Mouse (Mus musculus) right cerebral cortex, postnatal 10 days (tissue): ENCODE measurements around the gene Gm3629.
A peak's percentile ranks its signal among the peaks of the same experiment; 100 is the strongest.
"Not testable (repeated sequence)": the region's sequence is repeated elsewhere in the genome, so short reads cannot be mapped to it uniquely, and the experiment has no call there.

Experiments
- DNase-seq, 2 experiments: peaks; one replicate each; pipeline ENCODE4 v3.0.0; 2021; ENCODE audit warnings: low spot score in 2 of 2

Gene Gm3629

DNA sequence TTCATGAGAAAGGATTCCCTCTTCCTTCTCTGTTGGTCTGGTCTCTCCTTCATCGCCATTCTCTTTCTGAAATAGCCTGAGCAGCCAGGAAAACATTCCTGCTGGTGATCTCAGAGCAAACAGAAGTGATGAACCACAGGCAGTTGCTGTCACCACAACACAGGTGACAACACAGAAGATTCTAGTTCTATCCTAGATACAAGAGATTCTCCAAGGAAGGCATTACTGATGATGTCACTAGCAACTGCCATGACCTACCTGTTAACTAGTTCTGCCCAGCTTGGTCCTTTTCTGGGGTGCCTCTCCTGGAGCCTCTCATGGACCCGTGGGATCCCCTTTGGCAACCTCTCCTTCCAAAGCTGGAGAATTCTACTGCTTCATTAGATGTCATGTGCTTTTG, at the start of gene Gm3629:
TSS of gene Gm3629 (minus strand) at position 101 of the 400 bp plus-strand sequence.
- DNase-seq: not testable (repeated sequence)

DNA sequence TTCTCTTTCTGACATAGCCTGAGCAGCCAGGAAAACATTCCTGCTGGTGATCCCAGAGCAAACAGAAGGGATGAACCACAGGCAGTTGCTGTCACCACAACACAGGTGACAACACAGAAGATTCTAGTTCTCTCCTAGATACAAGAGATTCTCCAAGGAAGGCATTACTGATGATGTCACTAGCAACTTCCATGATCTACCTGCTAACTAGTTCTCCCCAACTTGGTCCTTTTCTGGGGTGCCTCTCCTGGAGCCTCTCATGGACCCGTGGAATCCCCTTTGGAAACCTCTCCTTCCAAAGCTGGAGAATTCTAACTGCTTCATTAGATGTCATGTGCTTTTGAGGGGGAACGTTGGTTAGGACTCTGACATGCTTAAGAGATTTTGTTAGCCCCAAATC, 31.9 kb upstream of the Gm3629 start, which contains the start of gene Gm3460:
TSS of gene Gm3460 (minus strand) at position 101 of the 400 bp plus-strand sequence.
- DNase-seq: not testable (repeated sequence)

DNA sequence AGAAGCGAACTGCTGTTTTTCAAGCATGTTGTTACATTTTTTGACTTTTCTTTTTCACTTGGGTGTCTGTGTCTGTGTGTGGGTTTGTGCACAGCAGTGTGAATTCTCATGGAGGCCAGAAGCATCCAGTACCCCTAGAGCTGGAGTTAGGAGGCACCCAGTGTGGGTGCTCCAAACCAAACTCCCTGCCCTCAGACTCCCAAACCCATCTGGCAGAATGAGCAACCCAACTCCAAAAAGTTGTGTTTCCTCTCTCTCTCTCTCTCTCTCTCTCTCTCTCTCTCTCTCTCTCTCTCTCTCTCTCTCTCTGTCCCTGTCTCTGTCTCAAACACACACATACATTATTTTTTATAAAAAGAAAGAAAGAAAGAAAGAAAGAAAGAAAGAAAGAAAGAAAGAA, 16.0 kb upstream of the Gm3629 start:
- peak; percentile 18 to 22 for DNase-seq

DNA sequence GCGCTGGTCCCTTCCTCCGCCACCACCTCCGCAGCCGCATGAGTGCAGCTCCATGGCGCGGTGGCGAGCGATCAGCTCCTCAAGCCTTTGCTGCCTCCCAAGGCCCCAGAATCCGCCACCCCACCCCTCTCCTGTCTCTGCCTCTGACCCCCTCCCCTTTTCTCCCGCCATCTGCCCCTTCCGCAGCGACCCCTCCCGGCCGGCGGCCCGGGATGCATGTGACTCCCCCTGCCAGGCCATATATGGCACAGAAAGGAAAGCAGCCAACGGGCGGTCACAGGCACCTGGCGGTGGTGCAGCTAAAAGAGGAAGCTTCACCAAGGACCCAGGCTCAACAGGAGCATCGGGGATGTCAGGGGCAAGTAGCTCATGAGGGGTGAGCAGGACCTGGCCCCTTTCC, 14.6 kb upstream of the Gm3629 start:
- DNase-seq: peak; percentile 26 to 29

DNA sequence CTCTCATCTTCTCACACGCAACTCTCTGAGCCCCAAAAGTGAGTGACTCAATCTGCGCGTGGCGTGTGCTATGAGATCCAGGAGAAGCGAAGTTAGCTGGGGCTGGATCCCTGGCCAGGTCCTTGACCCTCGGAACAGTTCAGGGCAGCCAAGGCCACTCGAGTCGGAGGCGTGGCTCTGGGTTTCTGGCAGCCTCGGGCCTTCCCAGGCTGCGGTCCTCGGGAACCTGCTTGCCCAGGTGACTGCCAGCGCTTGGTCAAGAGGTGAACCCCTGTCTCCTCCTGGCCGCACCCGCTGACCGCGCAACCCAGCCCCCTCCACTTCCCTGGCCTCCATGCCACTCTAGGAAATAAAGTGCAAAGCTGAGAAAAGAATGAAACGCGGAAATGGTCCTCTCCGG, 14.1 kb upstream of the Gm3629 start:
- peak; percentile 9 for DNase-seq

DNA sequence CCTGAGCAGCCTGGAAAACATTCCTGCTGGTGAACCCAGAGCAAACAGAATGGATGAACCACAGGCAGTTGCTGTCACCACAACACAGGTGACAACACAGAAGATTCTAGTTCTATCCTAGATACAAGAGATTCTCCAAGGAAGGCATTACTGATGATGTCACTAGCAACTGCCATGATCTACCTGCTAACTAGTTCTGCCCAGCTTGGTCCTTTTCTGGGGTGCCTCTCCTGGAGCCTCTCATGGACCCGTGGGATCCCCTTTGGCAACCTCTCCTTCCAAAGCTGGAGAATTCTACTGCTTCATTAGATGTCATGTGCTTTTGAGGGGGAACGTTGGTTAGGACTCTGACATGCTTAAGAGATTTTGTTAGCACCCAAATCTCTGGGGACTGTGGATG, 53.2 kb downstream of the Gm3629 start, which contains the start of gene Gm8356:
TSS of gene Gm8356 (minus strand) at position 101 of the 400 bp plus-strand sequence.
- not testable (repeated sequence) for DNase-seq
